Mouse (Mus musculus) gastrocnemius, postnatal 4 days (tissue): Measurements from ENCODE around the gene Trak1. TPM values are rescaled to one million over a fixed set of nuclear protein-coding genes. Genes with fewer than 3 reads are reported as not detected.
A peak's percentile ranks its signal among the peaks of the same experiment; 100 is the strongest.

Source experiments
- DNase-seq, 2 experiments: peaks; one replicate each; pipeline ENCODE4 v3.0.0; 2021 to 2022; ENCODE audit warnings: low spot score in 2 of 2, mixed read lengths in 2 of 2
- total RNA-seq, 2 experiments: library from RNA; stranded (reverse); gene quantifications; 2 replicates each; pipeline ENCODE4 v1.2.3; 2021

Trak1 gene
- total RNA-seq, 2 experiments from 2014 or later = 193 to 204 TPM

DNA sequence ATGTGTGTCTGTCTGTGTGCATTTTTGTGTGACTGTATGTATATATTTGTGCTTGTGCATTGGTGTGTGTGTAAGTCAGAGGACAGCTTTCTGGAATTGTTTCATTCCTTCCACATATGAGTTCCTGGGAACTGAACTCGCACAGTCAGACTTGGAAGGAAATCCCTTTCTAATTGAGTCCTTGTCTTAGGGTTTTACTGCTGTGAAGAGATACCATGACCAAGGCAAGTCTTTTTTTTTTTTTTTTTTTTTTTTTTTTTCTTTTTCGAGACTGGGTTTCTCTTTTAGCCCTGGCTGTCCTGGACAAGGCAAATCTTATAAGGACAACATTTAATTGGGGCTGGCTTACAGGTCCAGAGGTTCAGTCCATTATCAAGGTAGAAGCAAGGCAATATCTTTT is 6.0 kb upstream of the Trak1 start:
- no peak for DNase-seq

DNA sequence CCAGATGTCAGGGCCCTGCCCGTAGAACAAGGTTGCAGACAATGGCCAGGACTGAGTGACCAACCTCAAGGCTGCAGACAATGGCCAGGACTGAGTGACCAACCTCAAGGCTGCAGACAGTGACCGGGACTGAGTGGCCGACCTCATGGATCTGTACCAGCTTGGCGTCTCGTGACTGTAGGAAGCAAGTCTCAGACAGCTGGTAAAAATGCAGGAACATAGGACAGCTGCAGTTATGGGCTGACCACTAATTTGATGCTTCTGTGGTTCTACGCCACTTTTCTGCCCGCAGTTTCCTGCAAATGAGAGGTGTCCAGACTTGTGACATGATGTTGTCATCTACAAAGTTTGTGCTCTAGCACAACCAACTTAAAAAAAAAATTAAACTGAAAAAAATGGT is 4.1 kb upstream of the Trak1 start:
- no peak for DNase-seq

DNA sequence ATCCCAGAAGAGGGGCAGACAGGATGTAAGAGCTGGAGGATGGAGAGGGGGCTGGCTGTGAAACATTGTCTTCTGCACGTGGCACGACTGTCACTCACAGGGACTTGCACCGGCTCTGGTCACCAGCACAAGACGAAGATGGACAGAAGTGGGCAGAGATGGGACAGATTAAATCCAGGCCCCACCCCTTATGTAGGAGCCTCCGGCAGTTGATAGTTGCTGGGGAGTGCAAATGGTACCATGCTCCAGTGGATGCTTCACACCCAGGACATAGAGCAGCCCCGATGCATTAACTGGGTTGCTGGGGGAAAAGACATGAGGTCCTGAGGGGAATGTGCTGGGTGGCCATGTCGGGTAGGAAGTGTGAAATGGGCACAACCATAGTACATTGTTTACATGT is 2.1 kb upstream of the Trak1 start:
- DNase-seq = no peak

DNA sequence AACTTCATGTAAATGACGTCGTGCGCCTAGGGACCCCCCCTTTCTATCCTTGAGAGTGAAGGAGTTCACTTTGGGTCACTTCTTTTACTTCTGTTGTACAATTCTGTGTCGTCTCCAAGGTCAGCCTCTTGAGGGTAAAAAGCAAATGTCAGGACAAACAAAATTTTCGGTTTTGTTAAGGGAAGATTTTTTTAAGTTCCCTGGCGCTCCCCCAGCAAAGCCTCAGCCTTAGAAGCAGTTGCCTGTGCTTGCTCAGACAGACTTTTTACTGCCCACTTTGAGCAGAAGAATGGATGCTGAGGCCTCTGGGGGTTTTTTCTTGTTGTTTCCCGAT is 730 bp downstream of the Trak1 start:
- DNase-seq = no peak

DNA sequence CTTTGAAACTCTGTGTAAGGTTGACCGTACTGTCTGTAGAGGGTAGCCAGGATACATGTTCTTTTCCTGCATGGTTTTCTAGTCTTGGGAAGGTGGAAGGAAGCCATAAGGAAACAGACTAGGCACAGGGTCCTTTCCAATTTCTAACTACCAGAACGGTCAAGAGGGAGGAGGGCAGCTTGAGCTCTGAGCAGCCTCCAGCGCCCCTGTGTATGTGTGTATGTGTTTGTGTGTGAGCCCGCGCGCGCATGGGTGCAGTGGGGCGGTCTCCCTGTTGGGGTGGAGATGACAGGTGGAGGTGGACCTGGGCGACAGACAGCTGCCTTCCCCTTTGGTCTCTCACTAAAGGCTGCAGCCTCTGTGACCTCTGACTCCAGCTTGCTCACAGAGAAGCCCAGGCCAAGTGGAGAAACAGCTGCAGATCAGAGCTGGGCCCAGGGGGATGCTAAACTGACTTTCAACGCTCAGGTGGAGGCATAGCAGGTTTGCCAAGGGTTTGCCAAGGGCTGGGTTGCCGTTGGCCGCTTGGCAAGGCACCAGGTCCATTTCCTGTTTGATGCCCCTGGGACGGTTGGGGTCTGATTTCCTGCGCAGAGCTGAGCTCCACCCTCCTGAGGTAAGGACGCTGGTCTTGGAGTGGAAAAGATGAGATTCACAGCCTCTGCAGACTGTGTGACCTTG is 1.2 kb downstream of the Trak1 start:
- peak in 1 of 2 experiments; percentile 45 for DNase-seq

DNA sequence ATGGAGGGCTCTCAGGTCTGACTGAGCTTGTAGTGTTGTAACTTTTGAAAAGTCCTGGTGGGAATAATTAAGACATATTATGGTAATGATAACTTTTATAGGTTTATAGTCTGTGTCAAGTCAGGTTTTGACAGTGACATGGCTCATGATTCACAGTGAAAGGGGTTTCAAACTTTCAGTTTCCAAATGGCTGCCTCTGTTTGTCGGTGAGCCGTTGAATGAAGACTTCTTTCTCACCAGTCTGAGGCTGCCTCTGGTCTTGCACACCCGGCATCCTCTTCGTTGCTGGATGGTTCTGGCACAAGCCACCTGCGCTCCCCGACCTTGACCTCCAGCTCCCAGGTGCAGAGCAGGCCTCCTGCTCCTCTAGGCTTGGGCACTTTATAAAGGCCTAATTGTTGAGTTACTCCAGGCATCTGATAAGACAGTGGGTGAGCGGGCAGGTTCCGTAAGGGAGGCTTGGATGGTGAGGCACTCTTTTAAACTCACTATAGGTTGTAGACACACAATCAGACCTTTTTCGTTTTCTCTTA is 2.0 kb downstream of the Trak1 start:
- DNase-seq = no peak

DNA sequence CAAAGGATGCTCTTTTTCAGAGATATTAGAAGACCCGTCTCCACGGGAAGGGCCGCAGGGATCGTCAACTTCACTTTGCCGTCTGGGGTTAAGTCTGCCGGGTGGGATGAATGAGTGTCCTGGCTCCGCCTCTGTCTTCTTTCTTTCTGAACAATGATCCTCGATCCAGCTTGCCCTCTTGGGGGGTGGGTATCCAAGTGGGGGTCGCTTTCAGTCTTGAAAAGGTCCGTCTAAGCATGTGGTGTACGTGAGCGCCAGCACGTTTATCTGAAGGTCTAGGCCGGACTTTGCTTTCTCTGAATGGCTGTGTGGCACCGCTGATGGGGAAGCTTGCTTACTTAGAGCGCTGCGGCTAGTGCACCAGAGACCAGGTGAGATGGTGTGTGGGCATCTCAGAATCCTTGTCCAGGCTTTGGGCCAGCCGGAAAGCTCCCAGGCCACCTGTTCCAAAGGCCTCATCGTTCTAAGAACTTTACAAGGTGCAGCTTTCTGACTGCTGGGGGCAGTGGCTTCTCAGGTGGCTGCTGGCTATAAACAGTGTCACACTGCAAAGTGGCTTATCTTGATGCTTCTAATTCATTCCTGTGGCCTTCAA is 2.8 kb downstream of the Trak1 start:
- DNase-seq = no peak

DNA sequence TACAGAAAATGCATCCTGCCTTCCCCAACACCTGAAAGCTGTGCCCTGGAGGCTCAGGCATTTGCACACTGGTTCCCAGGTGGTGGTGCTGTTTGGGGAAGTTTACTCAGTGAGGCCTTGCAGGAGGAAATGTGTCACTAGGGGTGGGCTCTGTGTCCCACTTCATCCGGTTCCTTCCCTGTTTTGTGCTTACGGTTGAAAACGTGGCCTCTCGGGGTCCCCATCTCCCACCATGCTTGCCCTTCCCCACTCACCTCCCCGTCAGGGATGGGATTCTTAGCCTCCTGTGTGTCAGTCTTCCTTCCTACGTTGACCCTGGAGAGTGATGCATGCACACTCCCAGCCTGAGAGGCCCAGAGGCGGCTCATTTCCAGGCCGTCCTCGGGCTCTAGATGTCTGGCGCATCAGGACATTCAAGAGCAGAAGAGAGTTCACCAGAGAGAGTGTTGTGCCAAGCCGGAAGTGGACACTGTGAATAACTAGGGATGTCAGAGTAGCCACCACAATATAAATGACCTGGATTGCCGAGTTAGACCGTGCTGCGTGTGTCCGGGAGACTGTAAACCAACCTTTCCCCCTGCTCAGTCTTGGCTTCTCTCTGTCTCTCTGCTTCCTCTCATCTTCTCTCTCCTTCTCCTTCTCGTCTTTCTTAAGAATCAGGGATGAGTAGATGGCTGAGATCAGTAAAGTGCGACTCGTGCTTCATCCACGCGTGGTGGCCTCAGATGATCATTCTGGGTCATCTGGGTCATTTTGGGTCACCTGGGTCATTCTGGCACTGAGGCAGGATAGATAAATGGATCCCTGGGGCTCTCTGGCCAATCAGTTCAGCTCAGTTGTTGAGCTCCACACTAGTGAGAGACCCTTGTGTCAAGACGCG is 4.0 kb downstream of the Trak1 start:
- DNase-seq = no peak

DNA sequence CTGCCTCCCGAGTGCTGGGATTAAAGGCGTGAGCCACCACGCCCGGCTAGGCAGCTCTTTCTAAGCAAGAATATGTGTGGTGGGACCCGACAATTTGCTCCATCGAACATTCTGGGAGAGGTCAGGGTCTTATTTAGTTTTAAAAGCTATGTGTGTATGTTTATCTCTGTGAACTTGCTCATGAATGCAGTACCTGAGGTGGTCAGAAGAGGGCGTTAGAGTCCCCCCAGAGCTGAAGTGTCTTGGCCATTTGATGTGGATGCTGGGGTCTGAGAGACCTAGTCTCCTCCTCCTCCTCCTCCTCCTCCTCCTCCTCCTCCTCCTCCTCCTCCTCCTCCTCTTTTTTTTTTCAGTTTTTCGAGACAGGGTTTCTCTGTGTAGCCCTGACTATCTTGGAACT is 5.2 kb downstream of the Trak1 start:
- no peak for DNase-seq

DNA sequence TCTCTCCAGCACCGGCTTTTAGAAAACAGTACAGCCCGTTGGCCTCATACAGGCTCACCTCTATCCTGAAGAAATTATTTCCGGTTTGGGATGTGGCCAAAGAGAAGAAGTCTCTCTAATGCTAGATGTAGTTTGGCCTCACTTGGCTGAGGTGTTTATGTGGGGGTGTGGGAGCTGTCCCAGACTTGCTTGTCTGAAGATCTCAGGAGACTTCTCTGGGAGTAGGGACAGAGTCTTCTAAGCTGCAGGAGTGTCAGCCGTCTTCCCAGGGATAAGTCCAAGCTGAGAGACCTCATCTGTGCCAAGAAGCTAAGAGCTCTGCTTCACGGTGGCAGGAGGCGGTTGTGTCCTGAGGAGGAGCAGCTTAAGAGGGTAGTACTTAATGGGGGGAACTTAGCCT is 5.8 kb downstream of the Trak1 start:
- DNase-seq = no peak

DNA sequence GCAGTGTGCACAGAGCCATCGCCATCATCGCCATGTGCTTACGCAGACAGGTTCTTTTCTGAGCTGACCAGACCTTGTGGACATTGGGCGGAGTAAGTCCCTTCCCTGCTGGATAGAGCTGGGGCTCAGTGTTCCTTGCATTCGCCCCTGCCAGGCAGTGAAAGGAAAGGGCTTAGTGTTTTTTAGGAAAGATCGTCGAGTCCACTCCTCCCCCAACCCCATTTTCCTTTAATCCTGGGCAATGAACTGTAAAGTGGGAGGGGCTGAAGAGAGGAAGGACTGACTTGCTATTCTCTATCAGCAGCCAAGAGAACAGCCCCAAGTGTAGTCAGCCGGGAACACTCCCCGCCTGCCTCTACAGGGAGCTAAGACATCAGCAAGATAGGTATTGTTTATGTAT is 6.4 kb downstream of the Trak1 start:
- no peak for DNase-seq

DNA sequence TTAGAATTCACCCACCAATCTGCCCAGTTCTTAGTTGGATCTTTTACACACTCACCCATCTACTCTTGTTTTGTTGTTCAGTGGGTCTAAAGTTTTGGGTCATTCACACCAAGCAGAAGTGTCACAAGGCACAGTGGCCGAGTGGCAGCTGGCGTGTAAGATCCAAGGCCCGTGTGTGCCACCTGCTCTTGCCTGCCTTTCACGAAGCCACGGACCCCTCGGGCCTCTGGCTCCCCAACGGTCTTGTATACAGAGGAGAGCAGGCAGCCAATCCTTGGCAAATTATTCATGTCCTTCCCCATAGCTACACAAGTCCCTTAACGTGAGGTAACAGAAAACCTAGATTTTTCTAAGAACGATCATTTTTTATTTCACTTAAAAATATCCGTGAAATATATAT is 7.2 kb downstream of the Trak1 start:
- DNase-seq = no peak

DNA sequence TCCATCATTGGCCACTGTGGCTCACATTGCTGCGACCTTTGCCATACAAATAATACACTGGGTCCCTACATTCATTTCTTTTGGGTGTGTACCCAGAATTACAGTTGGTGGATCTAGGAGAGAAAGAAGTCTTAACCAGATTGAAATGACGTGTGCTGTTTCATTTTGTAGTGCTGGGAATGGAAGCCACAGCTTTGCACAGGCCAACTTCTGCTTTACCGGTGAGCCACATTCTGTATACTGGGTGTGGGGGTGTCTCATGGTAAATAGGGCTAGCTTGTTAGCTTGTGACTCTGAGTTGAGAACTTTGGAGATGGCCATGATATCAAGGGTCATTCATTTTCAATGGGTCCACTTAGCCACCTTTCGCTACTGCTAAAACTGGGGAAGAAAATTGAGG is 8.2 kb downstream of the Trak1 start:
- no peak for DNase-seq

DNA sequence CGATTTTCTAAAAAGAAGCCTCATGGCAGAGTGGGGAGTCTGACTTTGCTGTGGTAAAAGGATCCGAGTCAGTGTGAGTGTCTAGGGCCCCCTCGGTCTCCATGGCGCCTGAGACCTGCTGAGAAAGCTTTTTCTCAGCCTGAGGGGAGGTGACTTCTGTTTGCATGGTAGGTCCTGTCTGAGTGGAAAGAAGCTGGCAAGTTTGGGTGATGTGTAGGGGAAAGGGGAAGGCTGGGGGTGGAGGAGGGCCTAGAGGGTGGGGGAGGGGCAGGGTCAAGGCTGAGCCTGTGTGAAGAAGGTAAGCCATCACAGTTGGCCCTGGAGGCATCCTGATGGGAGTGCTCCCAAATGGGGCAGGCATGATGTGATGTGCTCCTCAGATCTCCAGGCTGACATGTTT is 12.0 kb downstream of the Trak1 start:
- no peak for DNase-seq

DNA sequence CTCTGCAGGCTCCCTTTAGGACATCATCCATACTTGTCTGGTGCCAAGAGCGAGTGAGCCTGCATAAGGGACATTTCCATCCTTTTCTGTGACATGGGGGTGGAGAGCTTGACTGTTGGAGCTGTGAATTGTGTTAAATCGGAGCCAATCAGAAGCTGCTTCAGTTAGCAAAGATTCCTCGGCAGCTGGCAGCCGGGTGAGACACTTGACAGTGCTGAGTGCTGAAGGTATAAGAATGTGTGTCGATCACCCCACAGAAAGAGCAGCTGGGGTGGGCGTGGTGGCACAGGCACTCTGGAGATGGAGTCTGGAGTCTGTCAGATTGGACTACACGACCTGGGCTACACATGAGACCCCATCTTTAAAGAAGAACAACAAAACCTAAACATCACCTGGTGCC is 13.2 kb downstream of the Trak1 start:
- DNase-seq = no peak

DNA sequence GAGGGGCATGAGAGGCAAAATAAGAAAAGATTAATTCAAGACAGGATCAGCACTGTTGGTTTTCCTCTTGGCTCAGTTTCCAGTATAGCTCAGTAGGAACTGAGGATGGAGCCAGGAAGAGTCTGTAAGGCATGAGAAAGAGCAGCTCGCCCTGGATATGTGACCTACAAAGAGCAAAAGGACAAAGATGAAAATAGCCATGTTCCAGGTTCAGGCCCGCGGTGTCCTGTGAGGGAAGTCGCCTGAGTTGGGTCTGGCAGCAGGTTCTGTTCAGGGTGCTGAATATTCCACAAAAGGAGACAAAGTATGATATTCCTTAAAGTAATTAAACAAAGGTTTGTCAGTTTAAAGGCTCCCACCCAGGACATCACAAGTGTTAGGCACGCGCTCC is 14.5 kb downstream of the Trak1 start:
- DNase-seq = no peak

DNA sequence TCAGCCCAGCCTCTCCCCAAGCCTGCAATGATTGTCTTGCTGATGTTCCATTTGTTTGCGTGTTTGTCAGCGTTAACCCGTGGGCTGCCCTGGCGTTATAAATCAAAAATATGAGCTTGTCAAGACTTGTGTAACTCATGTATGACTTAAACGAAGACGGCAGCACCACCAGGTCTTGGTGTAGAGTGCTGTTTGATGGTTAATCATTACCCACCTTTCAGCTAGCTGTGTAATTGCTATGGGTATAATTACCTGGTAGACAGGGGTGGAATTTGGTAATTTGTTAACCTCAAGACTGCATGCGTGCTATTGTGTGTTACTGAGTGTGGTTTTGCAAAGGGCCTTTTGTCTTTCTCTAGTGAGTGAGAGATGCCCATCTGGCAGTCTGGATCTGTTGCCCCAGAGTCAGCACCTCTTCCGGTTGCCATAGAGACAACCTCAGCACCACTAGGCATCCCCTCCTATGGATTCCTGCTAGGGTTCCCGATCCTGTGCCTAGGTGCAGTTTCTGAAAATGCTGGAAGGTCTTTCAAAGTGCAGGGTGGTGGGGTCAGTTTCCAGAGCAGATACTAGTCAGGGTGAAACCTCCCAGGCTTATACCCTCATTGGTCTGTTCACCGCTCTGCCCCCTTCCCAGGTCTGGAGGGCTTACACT is 15.1 kb downstream of the Trak1 start:
- DNase-seq = no peak

DNA sequence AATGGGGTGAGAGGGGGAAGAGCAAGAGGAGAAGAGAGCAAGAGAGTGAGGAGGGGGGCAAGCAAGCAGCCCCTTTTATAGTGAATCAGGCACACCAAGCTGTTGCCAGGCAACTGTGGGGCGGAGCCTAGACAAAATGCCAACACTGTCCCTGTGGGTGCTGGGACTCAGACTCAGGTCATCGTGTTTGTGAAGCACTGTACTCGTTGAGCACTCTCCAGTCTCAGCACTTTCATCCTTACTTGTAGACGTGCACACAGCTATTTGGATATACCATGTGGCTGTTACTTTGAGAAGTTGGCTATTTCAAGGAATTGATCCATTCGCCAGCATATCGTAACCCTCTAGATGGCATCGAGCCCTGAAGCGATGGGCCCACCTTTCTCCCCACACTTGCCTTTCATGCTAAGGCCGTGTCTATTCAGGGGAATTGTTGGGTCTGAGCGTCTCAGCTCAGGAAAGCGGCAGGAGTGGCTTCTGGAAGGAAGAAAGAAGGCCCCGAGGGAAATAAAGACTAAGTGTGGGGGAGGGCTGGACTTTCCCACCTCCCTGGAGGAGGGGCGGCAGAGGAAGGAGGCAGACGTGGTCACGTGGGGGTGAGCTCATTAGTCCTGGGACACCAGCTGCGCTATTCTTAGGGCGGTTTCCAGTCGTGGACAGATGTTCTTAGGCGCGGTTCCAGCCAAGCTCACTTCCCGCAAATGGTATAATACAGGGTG is 16.5 kb downstream of the Trak1 start:
- DNase-seq = peak; percentile 71 to 90

DNA sequence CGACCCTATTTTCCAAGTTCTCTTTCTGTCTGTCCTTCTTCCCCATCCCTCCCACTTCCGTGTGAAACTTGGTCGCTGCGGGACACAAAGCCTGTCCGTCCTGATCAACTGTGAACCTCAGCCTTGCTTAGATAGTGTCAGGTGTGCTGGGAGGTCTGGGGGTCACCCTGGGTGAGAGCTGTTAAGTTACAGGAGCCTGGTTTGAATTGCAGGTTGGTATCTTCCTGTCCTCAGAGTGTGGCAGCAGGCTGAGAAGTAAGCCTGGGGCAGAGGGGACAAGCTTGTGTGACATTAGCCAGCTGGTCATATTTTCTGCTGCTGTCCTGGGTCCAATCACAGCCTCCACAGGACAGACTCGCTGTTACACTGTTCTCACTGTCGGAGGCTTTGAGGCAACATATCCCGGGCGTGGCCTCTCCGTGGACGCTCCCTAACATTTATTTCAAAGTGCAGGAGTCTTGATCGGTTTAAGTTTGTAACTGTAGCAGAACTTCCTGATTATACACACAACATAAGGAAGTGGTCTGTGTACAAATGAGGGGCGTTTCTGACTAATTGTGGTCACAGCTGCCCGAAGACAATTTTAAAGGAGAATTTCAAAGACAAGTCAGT is 17.3 kb downstream of the Trak1 start:
- peak in 1 of 2 experiments; percentile 52 for DNase-seq

DNA sequence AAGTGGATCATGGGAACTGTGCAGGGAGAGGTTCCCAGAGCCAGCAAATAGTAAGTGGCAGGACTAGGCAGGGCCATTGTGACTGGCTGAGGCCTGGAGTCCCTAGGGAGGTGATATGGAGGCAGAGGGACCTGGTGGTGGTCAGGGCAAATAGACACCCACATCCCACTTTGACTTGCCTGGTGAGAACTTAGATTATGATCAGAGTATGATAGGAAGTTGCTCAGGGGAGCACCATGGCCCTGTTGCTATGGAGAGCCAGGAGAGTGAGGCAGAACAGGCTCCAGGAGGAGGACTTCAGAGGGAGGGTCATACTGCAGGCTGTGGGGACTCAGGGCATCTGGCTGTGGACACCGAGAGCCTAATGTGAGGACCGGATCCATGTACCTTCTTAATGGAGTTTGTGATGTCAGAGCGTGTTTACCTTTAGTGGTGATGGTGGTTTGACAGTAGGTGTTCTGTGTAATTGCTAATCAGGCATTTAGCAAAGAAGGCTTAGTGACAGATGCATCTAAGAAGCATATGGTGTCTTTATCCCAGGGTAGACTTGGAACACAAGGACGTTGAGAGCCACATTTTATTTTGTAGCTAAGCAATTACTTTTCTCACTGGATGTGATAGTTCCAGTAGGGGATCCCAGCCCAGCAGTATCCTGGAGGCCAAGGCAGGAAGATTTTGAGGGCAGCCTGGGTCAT is 18.7 kb downstream of the Trak1 start:
- DNase-seq = no peak
